In the genomic region with DNA sequence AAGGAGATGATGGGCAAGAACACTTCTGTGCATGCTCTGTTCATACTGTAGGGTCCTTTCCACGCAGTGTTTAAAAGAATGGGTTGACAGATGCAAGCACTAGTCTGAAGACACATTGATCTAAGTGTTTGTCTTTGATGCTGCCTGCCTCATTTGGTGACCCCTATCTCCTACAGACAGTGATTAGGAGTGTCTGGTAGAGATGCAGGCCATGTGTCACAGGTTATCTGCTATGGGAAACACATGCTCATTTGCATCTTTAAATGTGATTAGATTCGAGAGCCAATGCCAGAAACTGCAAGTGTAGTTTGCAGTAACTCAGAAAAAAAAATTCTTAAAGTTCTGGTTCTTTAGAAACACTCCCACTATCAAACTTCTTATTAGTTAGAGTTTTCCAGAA, we compare ENCODE assay signal across 17 mouse cellular contexts. TPM values are rescaled to one million over a fixed set of nuclear protein-coding genes. Genes with fewer than 3 reads are reported as not detected.
DNase-seq lines count a peak whose midpoint lies in the region; ATAC-seq and TF ChIP-seq lines count a peak whose summit lies in the region.
"Had no signal": no experiment of that assay in that cellular context is flagged by ENCODE, and none has a peak within 500 bp of the region (broad histone marks: within the 10 kb centered on the region; RNA-seq: fewer than 3 reads in every experiment).

No protein-coding gene starts in this region.

- TF ChIP-seq EP300 in liver, embryonic 14.5 days (IDR thresholded peaks at IDR 0.05; ENCODE audit: low read depth) = peak; percentile 72

- peak; percentile 22 for DNase-seq in liver
- DNase-seq in liver, embryonic 14.5 days (ENCODE audit: low read depth in 3 of 3, low spot score in 3 of 3) = peak in 2 of 3 experiments; percentile 20 to 41
- DNase-seq in right cerebral cortex, postnatal 14 days = no peak
- DNase-seq in gastrocnemius, postnatal 14 days = no peak
- DNase-seq: adrenal gland, postnatal 10 days; cerebellum, adult 2 months; cerebellum, postnatal 10 days; forebrain, postnatal 0 days; gastrocnemius, postnatal 25 days; heart, postnatal 10 days; heart, postnatal 4 days had no signal

- peak overlapping the region; percentile 6 for H3K4me2 ChIP-seq in liver, embryonic 14.5 days (ENCODE audit: low read depth)
- H3K4me2 ChIP-seq in hindbrain, embryonic 13.5 days = no peak overlapping the region
- H3K4me2 ChIP-seq: forebrain, embryonic 13.5 days; hindbrain, embryonic 12.5 days had no signal

- no peaks in the 10 kb centered on the region for H3K9me3 ChIP-seq in liver, embryonic 14.5 days (ENCODE audit: control insufficient read depth, low read length)
- H3K9me3 ChIP-seq in hindbrain, embryonic 13.5 days = no peaks in the 10 kb centered on the region
- H3K9me3 ChIP-seq: embryonic facial prominence, embryonic 10.5 days; forebrain, embryonic 13.5 days; hindbrain, embryonic 12.5 days had no signal

- peaks cover 27 to 36% of the 10 kb centered on the region in 2 experiments for H3K4me1 ChIP-seq in liver, embryonic 14.5 days (replicated peaks; ENCODE audit: control insufficient read depth in 2 of 2, insufficient read depth in 2 of 2, low read length in 1 of 2)
- H3K4me1 ChIP-seq in hindbrain, embryonic 13.5 days (replicated peaks) = peaks cover 6% of the 10 kb centered on the region
- H3K4me1 ChIP-seq: hindbrain, embryonic 12.5 days had no signal

- 16% methylated on average over 2 of the region's 2 CpGs for WGBS in liver, embryonic 14.5 days (ENCODE audit: insufficient replicate concordance)
- WGBS in hindbrain, embryonic 13.5 days = 74% methylated on average over 2 of the region's 2 CpGs

- no peak overlapping the region for H3K9ac ChIP-seq in liver, embryonic 14.5 days (replicated peaks)
- no peak overlapping the region for H3K9ac ChIP-seq in hindbrain, embryonic 13.5 days
- H3K9ac ChIP-seq: forebrain, embryonic 13.5 days; forebrain, postnatal 0 days; hindbrain, embryonic 12.5 days had no signal

- H3K36me3 ChIP-seq in liver, embryonic 14.5 days (replicated peaks; ENCODE audit: control insufficient read depth, insufficient read depth, low read depth) = no peaks in the 10 kb centered on the region
- no peaks in the 10 kb centered on the region for H3K36me3 ChIP-seq in hindbrain, embryonic 13.5 days
- H3K36me3 ChIP-seq: embryonic facial prominence, embryonic 10.5 days; hindbrain, embryonic 12.5 days had no signal

- no peak overlapping the region for H3K27ac ChIP-seq in liver, embryonic 14.5 days
- no peak overlapping the region for H3K27ac ChIP-seq in hindbrain, embryonic 13.5 days
- H3K27ac ChIP-seq: embryonic facial prominence, embryonic 10.5 days; forebrain, embryonic 13.5 days; hindbrain, embryonic 12.5 days; hindbrain, postnatal 0 days had no signal

- intact Hi-C loops in gastrocnemius, postnatal 14 days (cut with DNase I; ENCODE audit: low total_unique reads) = no loop called here

- no peaks in the 10 kb centered on the region for H3K27me3 ChIP-seq in liver, embryonic 14.5 days (ENCODE audit: control insufficient read depth, insufficient read depth, low read length)
- H3K27me3 ChIP-seq in hindbrain, embryonic 13.5 days = no peaks in the 10 kb centered on the region
- H3K27me3 ChIP-seq: forebrain, embryonic 13.5 days; hindbrain, embryonic 12.5 days had no signal

- peak; percentile 78 for ATAC-seq in liver, embryonic 14.5 days (ENCODE audit: insufficient read depth)
- peak; percentile 47 for ATAC-seq in megakaryocyte progenitor cell, adult 5-6 weeks (replicated peaks; ENCODE audit: poor library complexity)
- ATAC-seq in hindbrain, embryonic 13.5 days (ENCODE audit: low FRiP score) = no peak
- ATAC-seq: forebrain, embryonic 13.5 days; forebrain, postnatal 0 days; hindbrain, postnatal 0 days had no signal

- no peak overlapping the region for H3K4me3 ChIP-seq in liver, embryonic 14.5 days (ENCODE audit: insufficient read depth in 1 of 2, low read depth in 2 of 2, low read length in 2 of 2)
- H3K4me3 ChIP-seq in hindbrain, embryonic 13.5 days = no peak overlapping the region
- H3K4me3 ChIP-seq: embryonic facial prominence, embryonic 10.5 days; forebrain, embryonic 13.5 days; hindbrain, embryonic 12.5 days had no signal

- TF ChIP-seq CTCF in liver, embryonic 14.5 days (IDR thresholded peaks at IDR 0.05; ENCODE audit: low read depth) = no peak

RNA-seq across cellular contexts. Expression of a gene that starts 32.8 kb away (rescaled TPM):
- 0.41 and 0.45 TPM in 2 replicates for polyA plus RNA-seq in liver, embryonic 14.5 days (2012; rRNA removed)
- 0.66 and 0.67 TPM in 2 replicates for polyA plus RNA-seq in liver, embryonic 14.5 days (2014; fragmentation: Nextera tagmentation; extraction: Ambion mirVana)
- total RNA-seq in megakaryocyte progenitor cell, adult 5-6 weeks (2015) = 3.1 and 3.8 TPM in 2 replicates
- 0.37 and 0.61 TPM in 2 replicates for total RNA-seq in megakaryocyte progenitor cell, adult 5-6 weeks (2017)
- total RNA-seq in gastrocnemius, postnatal 14 days (2021) = 1 to 10 TPM; 4.7 to 6.4 TPM
- polyA plus RNA-seq in hindbrain, embryonic 13.5 days (2015; fragmentation: Nextera tagmentation; extraction: Ambion mirVana) = 28.5 and 29.4 TPM in 2 replicates

Comparison
In these comparisons a context has a peak if more than half of its experiments do, and no peak if none do; other contexts are left out.
1. DNase-seq: peak in liver (single experiment) and liver, embryonic 14.5 days (2 of 3); none in right cerebral cortex, postnatal 14 days (single experiment) and gastrocnemius, postnatal 14 days (single experiment).